Mouse (Mus musculus) heart, embryonic 15.5 days (tissue): Measurements from ENCODE around the gene Krtap10-10. TPM values are rescaled to one million over a fixed set of nuclear protein-coding genes. Genes with fewer than 3 reads are reported as not detected.

ENCODE experiments used
- ATAC-seq: fragments of 200-750 bp; cut with Nextera tagmentation; replicated peaks from 2 replicates; pipeline ENCODE4 v1.8.0; 2017; ENCODE audit warnings: low read depth, moderate TSS enrichment; ENCODE audit not compliant: insufficient number of reproducible peaks, insufficient read depth, low FRiP score
- H3K27ac ChIP-seq: fragments of 300-500 bp; sonication (generic); 2 replicates; pipeline ENCODE4 v1.5.1; 2015; ENCODE audit warnings: mild to moderate bottlenecking, inconsistent platforms
- H3K27me3 ChIP-seq: fragments of 300-500 bp; sonication (generic); 2 replicates; pipeline ENCODE4 v1.6.1; 2015; ENCODE audit warnings: inconsistent platforms
- H3K36me3 ChIP-seq: fragments of 300-500 bp; sonication (generic); 2 replicates; pipeline ENCODE4 v1.6.1; 2015; ENCODE audit warnings: mild to moderate bottlenecking, inconsistent platforms
- H3K4me1 ChIP-seq: fragments of 300-500 bp; sonication (generic); replicated peaks from 2 replicates; pipeline ENCODE4 v1.6.1; 2015; ENCODE audit warnings: inconsistent platforms
- H3K4me2 ChIP-seq: fragments of 300-500 bp; sonication (generic); 2 replicates; pipeline ENCODE4 v1.6.1; 2015; ENCODE audit warnings: inconsistent platforms, mild to moderate bottlenecking, moderate library complexity
- H3K4me3 ChIP-seq: fragments of 300-500 bp; sonication (generic); 2 replicates; pipeline ENCODE4 v1.5.1; 2015; ENCODE audit warnings: mild to moderate bottlenecking, inconsistent platforms
- H3K9ac ChIP-seq: fragments of 300-500 bp; sonication (generic); 2 replicates; pipeline ENCODE4 v1.6.1; 2015; ENCODE audit warnings: mild to moderate bottlenecking, inconsistent platforms
- H3K9me3 ChIP-seq: fragments of 300-500 bp; sonication (generic); replicated peaks from 2 replicates; pipeline ENCODE4 v1.6.1; 2016; ENCODE audit warnings: inconsistent platforms
- WGBS: fragments of 180-500 bp; shearing (Covaris S2); methylation state at CpG from one replicate; pipeline ENCODE4 v1.1.7; 2015; ENCODE audit warnings: mixed read lengths; 5-methylcytosine and 5-hydroxymethylcytosine counted together
- polyA plus RNA-seq: library from polyadenylated mRNA; unstranded; fragments of >200 nt; fragmentation: Nextera tagmentation; extraction: Ambion mirVana; gene quantifications from 2 replicates; pipeline ENCODE4 v1.2.1, GENCODE M21; 2015

Krtap10-10 gene
- polyA plus RNA-seq, 1 experiment from 2014 or later: not detected

DNA sequence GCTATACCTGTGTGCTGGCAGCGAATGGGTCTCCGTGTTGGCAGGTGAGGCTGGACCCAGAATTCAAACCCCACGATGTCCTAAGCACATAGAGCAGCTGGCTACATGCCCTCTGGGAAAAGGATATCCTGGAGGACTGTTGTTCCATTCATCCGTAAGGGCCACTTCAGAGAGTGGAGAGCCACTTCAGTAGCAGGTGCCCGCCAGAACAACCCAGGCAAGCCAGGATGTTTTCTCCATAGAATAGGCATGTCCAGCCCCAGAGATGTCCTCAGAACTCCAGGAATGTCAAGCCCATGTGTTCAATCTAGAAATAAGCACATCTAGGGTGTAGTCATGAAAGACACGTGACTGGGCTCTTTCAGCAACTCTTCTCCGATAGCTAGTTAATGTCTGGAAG is 33.9 kb downstream of the Krtap10-10 start:
- Histone ChIP-seq H3K36me3 (no peaks in the 10 kb centered on the region), H3K27me3 (0 out of 2 replicates have a peak, but pooled peaks cover 5% of the 10 kb centered on the region), H3K27ac (no peak overlapping the region), H3K9me3 (no peaks in the 10 kb centered on the region), H3K4me1 (no peaks in the 10 kb centered on the region), H3K4me2 (no peak overlapping the region), H3K9ac (no peak overlapping the region), H3K4me3 (no peak overlapping the region)
- 79% methylated on average over 7 of the region's 7 CpGs for WGBS
- no peak for ATAC-seq

- WGBS: 55% methylated on average over 6 of the region's 6 CpGs
- ATAC-seq: no peak
These were observed 43.2 kb downstream of the Krtap10-10 start for GRCm38 (mm10) chr10:77878985-77879384.

GRCm38 (mm10) chr10:77880305-77880704 is 44.6 kb downstream of the Krtap10-10 start:
- Histone ChIP-seq H3K4me3 (no peak overlapping the region), H3K9me3 (no peaks in the 10 kb centered on the region), H3K27me3 (peaks cover 4% of the 10 kb centered on the region; the same call in 1 of the 2 replicates), H3K4me1 (no peaks in the 10 kb centered on the region), H3K36me3 (no peaks in the 10 kb centered on the region), H3K27ac (no peak overlapping the region), H3K9ac (no peak overlapping the region), H3K4me2 (no peak overlapping the region)
- whole genome bisulfite sequencing: 59% methylated on average over 3 of the region's 3 CpGs
- ATAC-seq: no peak

More at GRCm38 (mm10) chr10:77878985-77879384, 43.2 kb downstream of the Krtap10-10 start:
- Histone ChIP-seq H3K36me3 (no peaks in the 10 kb centered on the region), H3K27me3 (peaks cover 2% of the 10 kb centered on the region; the same call in 1 of the 2 replicates), H3K4me3 (no peak overlapping the region), H3K4me1 (no peaks in the 10 kb centered on the region), H3K27ac (no peak overlapping the region), H3K9ac (no peak overlapping the region), H3K4me2 (no peak overlapping the region), H3K9me3 (no peaks in the 10 kb centered on the region)

DNA sequence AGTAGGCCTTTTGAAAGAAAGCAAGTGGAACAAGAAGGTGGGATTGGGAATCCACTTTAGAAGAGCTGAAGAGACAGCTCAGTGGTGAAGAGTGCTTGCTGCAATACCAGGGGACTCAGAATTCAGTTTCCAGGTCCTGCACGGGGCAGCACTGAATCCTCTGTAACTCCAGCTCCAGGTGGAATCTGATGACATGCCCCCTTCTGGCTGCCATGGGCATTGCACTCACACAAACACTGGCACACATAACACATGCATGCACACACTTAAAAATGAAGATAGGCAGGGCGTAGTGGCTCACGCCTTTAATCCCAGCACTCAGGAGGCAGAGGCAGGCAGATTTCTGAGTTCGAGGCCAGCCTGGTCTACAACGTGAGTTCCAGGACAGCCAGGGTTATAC is 46.8 kb downstream of the Krtap10-10 start:
- Histone ChIP-seq H3K36me3 (no peaks in the 10 kb centered on the region), H3K27ac (no peak overlapping the region), H3K9ac (no peak overlapping the region), H3K27me3 (peaks cover 20% of the 10 kb centered on the region), H3K9me3 (no peaks in the 10 kb centered on the region), H3K4me3 (no peak overlapping the region), H3K4me1 (no peaks in the 10 kb centered on the region), H3K4me2 (no peak overlapping the region)
- ATAC-seq: no peak
- WGBS: 77% methylated on average over 5 of the region's 5 CpGs

DNA sequence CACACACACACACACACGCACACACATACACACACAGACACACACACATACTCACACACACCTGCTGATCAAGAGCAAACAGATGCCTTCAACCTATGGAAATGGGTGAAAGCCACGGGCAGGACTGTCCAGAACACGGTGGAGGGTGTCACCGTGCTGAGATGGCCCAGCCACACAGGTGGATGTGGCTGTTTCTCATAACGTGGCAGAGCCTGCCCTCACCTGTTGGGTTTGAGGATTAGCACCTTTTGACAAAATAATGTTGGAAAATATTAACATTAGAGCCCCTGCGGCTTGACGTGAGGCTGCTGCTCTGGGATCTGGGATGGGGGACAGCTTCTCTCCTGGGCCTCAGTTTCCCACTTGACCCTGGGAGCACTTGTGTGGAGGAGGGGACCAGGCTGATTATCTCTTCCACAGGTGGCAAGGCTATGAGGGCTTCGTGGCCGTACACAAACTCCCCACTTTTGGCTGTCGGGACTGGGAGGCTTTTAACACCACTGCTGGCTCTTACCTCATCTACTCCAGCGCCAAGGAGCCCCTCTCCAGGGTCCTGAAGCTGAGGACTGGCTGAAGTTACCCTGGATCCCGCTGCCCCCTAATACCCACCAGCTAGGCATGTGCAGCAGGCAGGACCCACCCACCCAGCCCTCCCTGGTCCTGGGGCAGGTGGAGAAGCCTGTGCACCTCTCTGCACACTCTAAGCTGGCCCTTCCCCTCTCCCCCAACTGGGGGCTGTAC is 50.4 kb downstream of the Krtap10-10 start:
- Histone ChIP-seq H3K9me3 (no peaks in the 10 kb centered on the region), H3K4me3 (no peak overlapping the region), H3K4me2 (no peak overlapping the region), H3K4me1 (no peaks in the 10 kb centered on the region), H3K9ac (no peak overlapping the region), H3K36me3 (no peaks in the 10 kb centered on the region), H3K27ac (no peak overlapping the region), H3K27me3 (peaks cover 21% of the 10 kb centered on the region)
- WGBS: 41% methylated on average over 12 of the region's 12 CpGs
- no peak for ATAC-seq

Other genes starting within 250 kb of the Krtap10-10 start
- 138 and 169 TPM in 2 replicates for gene Sumo3, start 229.8 kb upstream of the Krtap10-10 start, polyA plus RNA-seq
- 0.60 and 3.9 TPM in 2 replicates for gene Gm49325, start 229.8 kb upstream of the Krtap10-10 start, polyA plus RNA-seq
- 66.3 and 85.1 TPM in 2 replicates for gene Ube2g2, start 213.7 kb upstream of the Krtap10-10 start, polyA plus RNA-seq
- gene Tspear, start 149.4 kb upstream of the Krtap10-10 start, polyA plus RNA-seq: 0.42 TPM in 1 of 2 replicates, not detected in the other
- not detected in 2 replicates for gene Gm19402, start 145.2 kb upstream of the Krtap10-10 start, polyA plus RNA-seq
- not detected in 2 replicates for gene Gm9508, start 138.7 kb upstream of the Krtap10-10 start, polyA plus RNA-seq
- gene Gm10272, start 129.3 kb upstream of the Krtap10-10 start, polyA plus RNA-seq: not detected in 2 replicates
- not detected in 2 replicates for gene Gm10024, start 124.5 kb upstream of the Krtap10-10 start, polyA plus RNA-seq
- not detected in 2 replicates for gene Gm10142, start 120.1 kb upstream of the Krtap10-10 start, polyA plus RNA-seq
- gene Krtap12-1, start 115.3 kb upstream of the Krtap10-10 start, polyA plus RNA-seq: not detected in 2 replicates
- gene Gm10100, start 109.5 kb upstream of the Krtap10-10 start, polyA plus RNA-seq: not detected in 2 replicates
- not detected in 2 replicates for gene Gm18596, start 93.3 kb upstream of the Krtap10-10 start, polyA plus RNA-seq
- gene Gm9736, start 84.6 kb upstream of the Krtap10-10 start, polyA plus RNA-seq: not detected in 2 replicates
- gene Gm3233, start 76.3 kb upstream of the Krtap10-10 start, polyA plus RNA-seq: not detected in 2 replicates
- not detected in 2 replicates for gene Gm3238, start 64.6 kb upstream of the Krtap10-10 start, polyA plus RNA-seq
- gene Gm7138, start 59.0 kb upstream of the Krtap10-10 start, polyA plus RNA-seq: not detected in 2 replicates
- gene Gm3250, start 53.4 kb upstream of the Krtap10-10 start, polyA plus RNA-seq: not detected in 2 replicates
- not detected in 2 replicates for gene Gm7137, start 47.7 kb upstream of the Krtap10-10 start, polyA plus RNA-seq
- gene Gm9639, start 40.9 kb upstream of the Krtap10-10 start, polyA plus RNA-seq: not detected in 2 replicates
- gene Gm19668, start 36.8 kb upstream of the Krtap10-10 start, polyA plus RNA-seq: not detected in 2 replicates
- not detected in 2 replicates for gene Gm9507, start 24.1 kb upstream of the Krtap10-10 start, polyA plus RNA-seq
- gene Gm2696, start 21.3 kb upstream of the Krtap10-10 start, polyA plus RNA-seq: not detected in 2 replicates
- not detected in 2 replicates for gene Krtap10-4, start 8.9 kb upstream of the Krtap10-10 start, polyA plus RNA-seq
- gene Gm36176, start 10.9 kb downstream of the Krtap10-10 start, polyA plus RNA-seq: not detected in 2 replicates
- not detected in 2 replicates for gene Gm10318, start 16.9 kb downstream of the Krtap10-10 start, polyA plus RNA-seq
- gene Gm3285, start 26.0 kb downstream of the Krtap10-10 start, polyA plus RNA-seq: not detected in 2 replicates
- 1.1 and 2.2 TPM in 2 replicates for gene Lrrc3, start 66.6 kb downstream of the Krtap10-10 start, polyA plus RNA-seq
- 0.34 and 2.5 TPM in 2 replicates for gene Trpm2, start 134.6 kb downstream of the Krtap10-10 start, polyA plus RNA-seq
- 16.7 and 20.8 TPM in 2 replicates for gene 1810043G02Rik, start 142.6 kb downstream of the Krtap10-10 start, polyA plus RNA-seq
- gene Pfkl, start 174.1 kb downstream of the Krtap10-10 start, polyA plus RNA-seq: 167 and 185 TPM in 2 replicates
- not detected in 2 replicates for gene Dnmt3l, start 206.0 kb downstream of the Krtap10-10 start, polyA plus RNA-seq
- 0.16 and 1.5 TPM in 2 replicates for gene Aire, start 207.7 kb downstream of the Krtap10-10 start, polyA plus RNA-seq
- 1.5 and 2.9 TPM in 2 replicates for gene Icosl, start 233.4 kb downstream of the Krtap10-10 start, polyA plus RNA-seq